Mouse (Mus musculus) spleen, adult 18-20 months (tissue): ENCODE measurements around the gene Hunk.

Experiments
- DNase-seq, 2 experiments: peaks; one replicate each; pipeline ENCODE4 v3.0.0; 2022; ENCODE audit warnings: mixed read lengths in 2 of 2

The Hunk gene

GRCm38 (mm10) chr16:90440654-90441053 lies 54.8 kb downstream of the Hunk start:
- DNase-seq = no peak

- DNase-seq = no peak
Observed at GRCm38 (mm10) chr16:90442991-90443390, 57.2 kb downstream of the Hunk start.

- DNase-seq = no peak
Observed at GRCm38 (mm10) chr16:90453197-90453596, 67.4 kb downstream of the Hunk start.

GRCm38 (mm10) chr16:90456495-90457125 lies 70.8 kb downstream of the Hunk start:
- no peak for DNase-seq

- DNase-seq = no peak
Observed at GRCm38 (mm10) chr16:90458899-90459610, 73.2 kb downstream of the Hunk start.

- no peak for DNase-seq
Observed at GRCm38 (mm10) chr16:90461304-90461905, 75.6 kb downstream of the Hunk start.

- DNase-seq = no peak
Observed at GRCm38 (mm10) chr16:90462728-90463275, 77.0 kb downstream of the Hunk start.

- no peak for DNase-seq
Observed at GRCm38 (mm10) chr16:90465154-90465553, 79.3 kb downstream of the Hunk start.

- no peak for DNase-seq
Observed at GRCm38 (mm10) chr16:90468286-90468685, 82.5 kb downstream of the Hunk start.

GRCm38 (mm10) chr16:90475701-90476229 lies 90.0 kb downstream of the Hunk start:
- DNase-seq = no peak

- DNase-seq = no peak
Observed at GRCm38 (mm10) chr16:90481612-90482011, 95.8 kb downstream of the Hunk start.

- no peak for DNase-seq
Observed at GRCm38 (mm10) chr16:90483341-90483740, 97.5 kb downstream of the Hunk start.

GRCm38 (mm10) chr16:90485125-90485524 lies 99.3 kb downstream of the Hunk start:
- no peak for DNase-seq

GRCm38 (mm10) chr16:90485599-90485998 lies 99.8 kb downstream of the Hunk start:
- DNase-seq = no peak

- DNase-seq = no peak
Observed at GRCm38 (mm10) chr16:90490066-90490465, 104.3 kb downstream of the Hunk start.

- no peak for DNase-seq
Observed at GRCm38 (mm10) chr16:90491898-90492499, 106.2 kb downstream of the Hunk start.

- DNase-seq = no peak
Observed at GRCm38 (mm10) chr16:90496930-90497329, 111.1 kb downstream of the Hunk start.

- no peak for DNase-seq
Observed at GRCm38 (mm10) chr16:90497749-90498464, 112.1 kb downstream of the Hunk start.

GRCm38 (mm10) chr16:90500809-90501208 lies 115.0 kb downstream of the Hunk start:
- DNase-seq = no peak

- no peak for DNase-seq
Observed at GRCm38 (mm10) chr16:90505252-90505651, 119.4 kb downstream of the Hunk start.

- DNase-seq = no peak
Observed at GRCm38 (mm10) chr16:90505680-90506079, 119.9 kb downstream of the Hunk start.

GRCm38 (mm10) chr16:90511551-90512296 lies 125.9 kb downstream of the Hunk start:
- DNase-seq = no peak
